ENCODE assay signal across 27 mouse cellular contexts in the genomic region with DNA sequence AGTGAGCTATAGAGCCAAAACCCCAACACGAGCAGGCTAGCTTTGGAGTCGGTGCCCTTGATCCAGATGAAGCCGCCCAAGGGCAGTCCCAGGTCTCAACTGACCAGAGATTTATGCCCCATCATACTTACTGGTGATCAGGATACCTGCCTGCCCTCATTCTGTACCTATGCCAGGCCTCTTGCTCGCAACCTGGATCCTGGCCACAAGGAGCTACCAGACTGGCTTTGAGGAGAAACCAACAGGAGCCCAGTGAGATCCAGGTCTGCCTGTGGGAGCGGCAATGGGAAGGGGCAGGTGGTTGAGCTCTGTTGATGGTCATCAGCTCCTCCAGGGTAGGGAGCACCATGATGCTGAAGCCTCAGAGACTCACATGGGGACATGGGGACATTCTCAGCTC. TPM values are rescaled to one million over a fixed set of nuclear protein-coding genes. Genes with fewer than 3 reads are reported as not detected.
A peak's percentile ranks its signal among the peaks of the same experiment; 100 is the strongest.
DNase-seq lines count a peak whose midpoint lies in the region; ATAC-seq lines count a peak whose summit lies in the region.
"Had no signal": no experiment of that assay in that cellular context is flagged by ENCODE, and none has a peak within 500 bp of the region (broad histone marks: within the 10 kb centered on the region; RNA-seq: fewer than 3 reads in every experiment).

No protein-coding gene starts in this region.

- WGBS in hindbrain, embryonic 10.5 days: 82% methylated on average over 5 of the region's 5 CpGs
- 79% methylated on average over 5 of the region's 5 CpGs for WGBS in hindbrain, embryonic 11.5 days
- WGBS in embryonic facial prominence, embryonic 11.5 days: 80% methylated on average over 5 of the region's 5 CpGs

- H3K9me3 ChIP-seq in hindbrain, embryonic 10.5 days: no peaks in the 10 kb centered on the region
- H3K9me3 ChIP-seq in hindbrain, embryonic 11.5 days (ENCODE audit: control insufficient read depth, low read length): no peaks in the 10 kb centered on the region
- H3K9me3 ChIP-seq in embryonic facial prominence, embryonic 11.5 days (replicated peaks; ENCODE audit: control insufficient read depth, low read length): no peaks in the 10 kb centered on the region
- H3K9me3 ChIP-seq: forebrain, embryonic 12.5 days; forebrain, embryonic 15.5 days; heart, embryonic 10.5 days; heart, embryonic 13.5 days; hindbrain, embryonic 13.5 days; intestine, embryonic 15.5 days had no signal

- peaks cover 31% of the 10 kb centered on the region for H3K27me3 ChIP-seq in hindbrain, embryonic 10.5 days (ENCODE audit: insufficient read depth, poor library complexity, severe bottlenecking)
- no peaks in the 10 kb centered on the region for H3K27me3 ChIP-seq in hindbrain, embryonic 11.5 days (ENCODE audit: control insufficient read depth, insufficient read depth, low read length)
- H3K27me3 ChIP-seq in embryonic facial prominence, embryonic 11.5 days (ENCODE audit: control insufficient read depth, insufficient read depth, low read length): no peaks in the 10 kb centered on the region
- H3K27me3 ChIP-seq: forebrain, embryonic 15.5 days; heart, embryonic 13.5 days; intestine, embryonic 15.5 days had no signal

- no peak overlapping the region for H3K4me2 ChIP-seq in hindbrain, embryonic 11.5 days (replicated peaks; ENCODE audit: low read depth, low read length)
- no peak overlapping the region for H3K4me2 ChIP-seq in embryonic facial prominence, embryonic 11.5 days (ENCODE audit: low read depth, low read length)
- H3K4me2 ChIP-seq: forebrain, embryonic 12.5 days; forebrain, embryonic 15.5 days; heart, embryonic 13.5 days; hindbrain, embryonic 13.5 days; intestine, embryonic 15.5 days had no signal

- H3K36me3 ChIP-seq in hindbrain, embryonic 10.5 days: peaks cover 60% of the 10 kb centered on the region
- H3K36me3 ChIP-seq in hindbrain, embryonic 11.5 days (ENCODE audit: control insufficient read depth, insufficient read depth, low read length): no peaks in the 10 kb centered on the region
- H3K36me3 ChIP-seq in embryonic facial prominence, embryonic 11.5 days (replicated peaks; ENCODE audit: control insufficient read depth, insufficient read depth, low read depth, low read length): no peaks in the 10 kb centered on the region
- H3K36me3 ChIP-seq: forebrain, embryonic 12.5 days; forebrain, embryonic 15.5 days; G1E; heart, embryonic 13.5 days; intestine, embryonic 15.5 days had no signal

- DNase-seq in cerebellum, postnatal 14 days: peak; percentile 61 to 66
- no peak for DNase-seq in cerebellum, adult 8-10 months
- no peak for DNase-seq in hindbrain, embryonic 10.5 days (ENCODE audit: low spot score)
- no peak for DNase-seq in hindbrain, embryonic 11.5 days (ENCODE audit: low spot score)
- DNase-seq in embryonic facial prominence, embryonic 11.5 days (ENCODE audit: low spot score): no peak
- no peak for DNase-seq in kidney, postnatal 4 days
- DNase-seq: adrenal gland, postnatal 10 days; adrenal gland, postnatal 36 days; B cell, adult 2 months; cerebellum, adult 11 months; cerebellum, adult 2 months; gastrocnemius, postnatal 25 days; heart, adult 2 months; heart, postnatal 14 days; heart, postnatal 4 days; kidney, adult 11 months had no signal

- no peak for ATAC-seq in hindbrain, embryonic 11.5 days (ENCODE audit: low FRiP score)
- no peak for ATAC-seq in embryonic facial prominence, embryonic 11.5 days (replicated peaks; ENCODE audit: insufficient number of reproducible peaks, low FRiP score, low TSS enrichment, low read depth)
- ATAC-seq in monocyte, adult 5-6 weeks (replicated peaks; ENCODE audit: insufficient number of reproducible peaks, low FRiP score, low TSS enrichment, poor library complexity, severe bottlenecking): 0 out of 2 replicates have a peak, but pooled peaks have one; percentile 9
- ATAC-seq: forebrain, embryonic 15.5 days; hindbrain, embryonic 16.5 days; intestine, embryonic 15.5 days; Patski had no signal

- H3K27ac ChIP-seq in hindbrain, embryonic 10.5 days: peak overlapping the region; percentile 83
- H3K27ac ChIP-seq in hindbrain, embryonic 11.5 days (ENCODE audit: low read depth, low read length): no peak overlapping the region
- peak overlapping the region; percentile 28; the same call in 1 of the 2 replicates for H3K27ac ChIP-seq in embryonic facial prominence, embryonic 11.5 days (replicated peaks; ENCODE audit: low read depth, low read length)
- H3K27ac ChIP-seq: forebrain, embryonic 12.5 days; forebrain, embryonic 15.5 days; heart, adult 2 months; heart, embryonic 13.5 days; hindbrain, embryonic 13.5 days; intestine, embryonic 15.5 days had no signal

- peaks cover 63% of the 10 kb centered on the region for H3K4me1 ChIP-seq in hindbrain, embryonic 10.5 days (replicated peaks)
- peaks cover 8% of the 10 kb centered on the region for H3K4me1 ChIP-seq in hindbrain, embryonic 11.5 days (replicated peaks; ENCODE audit: control insufficient read depth, insufficient read depth, low read length)
- H3K4me1 ChIP-seq in embryonic facial prominence, embryonic 11.5 days (ENCODE audit: control insufficient read depth, insufficient read depth, low read length): peaks cover 11% of the 10 kb centered on the region; the same call in 1 of the 2 replicates
- H3K4me1 ChIP-seq: forebrain, embryonic 15.5 days; heart, embryonic 13.5 days; intestine, embryonic 15.5 days had no signal

- H3K4me3 ChIP-seq in hindbrain, embryonic 10.5 days: no peak overlapping the region
- no peak overlapping the region for H3K4me3 ChIP-seq in hindbrain, embryonic 11.5 days (ENCODE audit: low read depth, low read length)
- H3K4me3 ChIP-seq in embryonic facial prominence, embryonic 11.5 days (ENCODE audit: low read depth, low read length): no peak overlapping the region
- H3K4me3 ChIP-seq: forebrain, embryonic 12.5 days; forebrain, embryonic 15.5 days; heart, adult 2 months; heart, embryonic 10.5 days; heart, embryonic 13.5 days; hindbrain, embryonic 13.5 days; intestine, embryonic 15.5 days had no signal

- H3K9ac ChIP-seq in hindbrain, embryonic 11.5 days (ENCODE audit: low read depth, low read length): no peak overlapping the region
- no peak overlapping the region for H3K9ac ChIP-seq in embryonic facial prominence, embryonic 11.5 days (replicated peaks; ENCODE audit: low read length)
- H3K9ac ChIP-seq: forebrain, embryonic 12.5 days; forebrain, embryonic 15.5 days; heart, embryonic 13.5 days; hindbrain, embryonic 13.5 days; intestine, embryonic 15.5 days had no signal

RNA-seq across cellular contexts. Expression of a gene that starts 12.5 kb away (rescaled TPM):
- polyA plus RNA-seq in hindbrain, embryonic 10.5 days (2016; fragmentation: Nextera tagmentation; extraction: Ambion mirVana): 62.6 and 70.5 TPM in 2 replicates
- 30.7 and 32.8 TPM in 2 replicates for polyA plus RNA-seq in hindbrain, embryonic 11.5 days (2014; fragmentation: Nextera tagmentation; extraction: Ambion mirVana)
- polyA plus RNA-seq in embryonic facial prominence, embryonic 11.5 days (2014; fragmentation: Nextera tagmentation; extraction: Ambion mirVana): 30.2 and 32.8 TPM in 2 replicates
- total RNA-seq in monocyte, adult 5-6 weeks (2017): not detected in 3 replicates
- total RNA-seq: CH12.LX had no signal
- polyA plus RNA-seq: G1E had no signal

Comparison
In these comparisons a context has a peak if more than half of its experiments do, and no peak if none do; other contexts are left out.
1. DNase-seq: peak in cerebellum, postnatal 14 days (2 of 2); none in cerebellum, adult 8-10 months (single experiment), hindbrain, embryonic 10.5 days (single experiment), hindbrain, embryonic 11.5 days (single experiment), embryonic facial prominence, embryonic 11.5 days (single experiment) and kidney, postnatal 4 days (0 of 2).